Mouse (Mus musculus) limb, embryonic 10.5 days (tissue): ENCODE measurements around the gene Farp1. TPM values are rescaled to one million over a fixed set of nuclear protein-coding genes. Genes with fewer than 3 reads are reported as not detected.

Experiments used
- DNase-seq: peaks from one replicate; pipeline ENCODE4 v3.0.0-alpha.2; 2017; ENCODE audit warnings: low spot score
- H3K27ac ChIP-seq: fragments of 300-500 bp; sonication (generic); 2 replicates; pipeline ENCODE4 v1.5.1; 2016; ENCODE audit warnings: mild to moderate bottlenecking
- H3K27me3 ChIP-seq: fragments of 300-500 bp; sonication (generic); 2 replicates; pipeline ENCODE4 v1.6.1; 2016; ENCODE audit warnings: low read depth, mild to moderate bottlenecking; ENCODE audit not compliant: poor library complexity, severe bottlenecking
- H3K36me3 ChIP-seq: fragments of 300-500 bp; sonication (generic); 2 replicates; pipeline ENCODE4 v1.6.1; 2016; ENCODE audit warnings: mild to moderate bottlenecking, moderate library complexity
- H3K4me1 ChIP-seq: fragments of 300-500 bp; sonication (generic); 2 replicates; pipeline ENCODE4 v1.6.1; 2016
- H3K4me3 ChIP-seq: fragments of 300-500 bp; sonication (generic); 2 replicates; pipeline ENCODE4 v1.5.1; 2016; ENCODE audit warnings: mild to moderate bottlenecking, moderate library complexity
- H3K9me3 ChIP-seq: fragments of 300-500 bp; sonication (generic); replicated peaks from 2 replicates; pipeline ENCODE4 v1.6.1; 2016; ENCODE audit warnings: mild to moderate bottlenecking
- WGBS: fragments of 180-500 bp; shearing (Covaris S2); methylation state at CpG from one replicate; pipeline ENCODE4 v1.1.7; 2016; 5-methylcytosine and 5-hydroxymethylcytosine counted together
- polyA plus RNA-seq: library from polyadenylated mRNA; unstranded; fragments of >200 nt; fragmentation: Nextera tagmentation; extraction: Ambion mirVana; gene quantifications from 2 replicates; pipeline ENCODE4 v1.2.1, GENCODE M21; 2016

Farp1 gene
- polyA plus RNA-seq, 1 experiment from 2014 or later, result 53.2 TPM

- WGBS, result 87% methylated on average over 15 of the region's 15 CpGs
Measured at GRCm38 (mm10) chr14:121207441-121208158, 172.6 kb downstream of the Farp1 start.

GRCm38 (mm10) chr14:121208159-121208515, 173.1 kb downstream of the Farp1 start:
- Histone ChIP-seq H3K4me1 (no peaks in the 10 kb centered on the region; the same call in 1 of the 2 replicates), H3K27me3 (no peaks in the 10 kb centered on the region), H3K4me3 (no peak overlapping the region), H3K27ac (no peak overlapping the region), H3K9me3 (no peaks in the 10 kb centered on the region), H3K36me3 (peaks cover 56% of the 10 kb centered on the region)
- WGBS, result 82% methylated on average over 3 of the region's 3 CpGs
- DNase-seq, result no peak

More at GRCm38 (mm10) chr14:121207441-121208158, 172.6 kb downstream of the Farp1 start:
- Histone ChIP-seq H3K9me3 (no peaks in the 10 kb centered on the region), H3K4me3 (no peak overlapping the region), H3K27me3 (no peaks in the 10 kb centered on the region), H3K36me3 (peaks cover 51% of the 10 kb centered on the region), H3K27ac (no peak overlapping the region), H3K4me1 (no peaks in the 10 kb centered on the region; the same call in 1 of the 2 replicates)
- DNase-seq, result no peak

- no peak for DNase-seq
- Histone ChIP-seq H3K4me1 (no peaks in the 10 kb centered on the region; the same call in 1 of the 2 replicates), H3K36me3 (peaks cover 56% of the 10 kb centered on the region), H3K27me3 (no peaks in the 10 kb centered on the region), H3K9me3 (no peaks in the 10 kb centered on the region), H3K4me3 (no peak overlapping the region), H3K27ac (no peak overlapping the region)
- WGBS, result 84% methylated on average over 3 of the region's 3 CpGs
Measured at GRCm38 (mm10) chr14:121210318-121210717, 175.3 kb downstream of the Farp1 start.

GRCm38 (mm10) chr14:121213650-121214049, 178.7 kb downstream of the Farp1 start:
- Histone ChIP-seq H3K4me3 (no peak overlapping the region), H3K9me3 (no peaks in the 10 kb centered on the region), H3K27ac (no peak overlapping the region), H3K4me1 (no peaks in the 10 kb centered on the region), H3K27me3 (no peaks in the 10 kb centered on the region), H3K36me3 (peaks cover 41% of the 10 kb centered on the region)
- WGBS, result 84% methylated on average over 4 of the region's 4 CpGs
- no peak for DNase-seq

GRCm38 (mm10) chr14:121214636-121215257, 179.7 kb downstream of the Farp1 start:
- Histone ChIP-seq H3K9me3 (no peaks in the 10 kb centered on the region), H3K36me3 (peaks cover 33% of the 10 kb centered on the region), H3K4me3 (no peak overlapping the region), H3K27me3 (no peaks in the 10 kb centered on the region), H3K27ac (no peak overlapping the region), H3K4me1 (no peaks in the 10 kb centered on the region)
- 95% methylated on average over 11 of the region's 11 CpGs for WGBS
- DNase-seq, result no peak

- H3K27ac ChIP-seq, result no peak overlapping the region
Measured at GRCm38 (mm10) chr14:121215817-121216216, 180.8 kb downstream of the Farp1 start.

GRCm38 (mm10) chr14:121216672-121217071, 181.7 kb downstream of the Farp1 start:
- Histone ChIP-seq H3K4me1 (no peaks in the 10 kb centered on the region), H3K9me3 (no peaks in the 10 kb centered on the region), H3K36me3 (peaks cover 35% of the 10 kb centered on the region), H3K4me3 (no peak overlapping the region), H3K27me3 (no peaks in the 10 kb centered on the region), H3K27ac (no peak overlapping the region)
- 73% methylated on average over 6 of the region's 6 CpGs for WGBS
- DNase-seq, result no peak

More at GRCm38 (mm10) chr14:121215817-121216216, 180.8 kb downstream of the Farp1 start:
- no peaks in the 10 kb centered on the region for H3K9me3 ChIP-seq
- no peaks in the 10 kb centered on the region for H3K4me1 ChIP-seq
- no peaks in the 10 kb centered on the region for H3K27me3 ChIP-seq
- H3K4me3 ChIP-seq, result no peak overlapping the region
- 90% methylated on average over 5 of the region's 5 CpGs for WGBS
- peaks cover 31% of the 10 kb centered on the region for H3K36me3 ChIP-seq
- no peak for DNase-seq

GRCm38 (mm10) chr14:121218620-121219019, 183.6 kb downstream of the Farp1 start:
- DNase-seq, result no peak
- H3K9me3 ChIP-seq, result no peaks in the 10 kb centered on the region
- peaks cover 37% of the 10 kb centered on the region for H3K36me3 ChIP-seq
- no peaks in the 10 kb centered on the region for H3K27me3 ChIP-seq
- H3K4me3 ChIP-seq, result no peak overlapping the region
- WGBS, result 80% methylated on average over 7 of the region's 7 CpGs
- no peak overlapping the region for H3K27ac ChIP-seq
- no peaks in the 10 kb centered on the region for H3K4me1 ChIP-seq

- no peaks in the 10 kb centered on the region for H3K27me3 ChIP-seq
- no peaks in the 10 kb centered on the region for H3K9me3 ChIP-seq
- DNase-seq, result no peak
- peaks cover 44% of the 10 kb centered on the region for H3K36me3 ChIP-seq
- H3K27ac ChIP-seq, result no peak overlapping the region
- 85% methylated on average over 10 of the region's 10 CpGs for WGBS
- H3K4me3 ChIP-seq, result no peak overlapping the region
- H3K4me1 ChIP-seq, result no peaks in the 10 kb centered on the region
Measured at GRCm38 (mm10) chr14:121219226-121220039, 184.4 kb downstream of the Farp1 start.

GRCm38 (mm10) chr14:121220040-121220322, 185.0 kb downstream of the Farp1 start:
- H3K9me3 ChIP-seq, result no peaks in the 10 kb centered on the region
- 93% methylated on average over 1 of the region's 1 CpGs for WGBS
- no peaks in the 10 kb centered on the region for H3K27me3 ChIP-seq
- no peak for DNase-seq
- no peak overlapping the region for H3K4me3 ChIP-seq
- peaks cover 49% of the 10 kb centered on the region for H3K36me3 ChIP-seq
- H3K4me1 ChIP-seq, result no peaks in the 10 kb centered on the region
- no peak overlapping the region for H3K27ac ChIP-seq

- no peak for DNase-seq
- Histone ChIP-seq H3K27me3 (no peaks in the 10 kb centered on the region), H3K36me3 (peaks cover 57% of the 10 kb centered on the region), H3K9me3 (no peaks in the 10 kb centered on the region), H3K27ac (no peak overlapping the region), H3K4me3 (no peak overlapping the region), H3K4me1 (peaks cover 2% of the 10 kb centered on the region; the same call in 1 of the 2 replicates)
- 93% methylated on average over 5 of the region's 5 CpGs for WGBS
Measured at GRCm38 (mm10) chr14:121220723-121221122, 185.7 kb downstream of the Farp1 start.

- Histone ChIP-seq H3K4me3 (no peak overlapping the region), H3K4me1 (peaks cover 4% of the 10 kb centered on the region; the same call in 1 of the 2 replicates), H3K36me3 (peaks cover 87% of the 10 kb centered on the region), H3K27ac (peak overlapping the region; percentile 46; the same call in 1 of the 2 replicates), H3K27me3 (no peaks in the 10 kb centered on the region), H3K9me3 (no peaks in the 10 kb centered on the region)
- 71% methylated on average over 11 of the region's 11 CpGs for WGBS
- no peak for DNase-seq
Measured at GRCm38 (mm10) chr14:121225804-121226203, 190.8 kb downstream of the Farp1 start.
